Mouse (Mus musculus) brain, embryonic 14.5 days (tissue): Measurements from ENCODE around the gene St13. TPM values are rescaled to one million over a fixed set of nuclear protein-coding genes. Genes with fewer than 3 reads are reported as not detected.

ENCODE experiments used
- DNase-seq: peaks from one replicate; pipeline ENCODE4 v3.0.0-alpha.2; 2011; ENCODE audit warnings: low read depth
- CTCF ChIP-seq: fragments of 200-500 bp; IDR thresholded peaks from 2 replicates; pipeline ENCODE4 v1.5.1; 2012; ENCODE audit warnings: inconsistent platforms, mild to moderate bottlenecking, moderate library complexity, borderline replicate concordance; ENCODE audit not compliant: insufficient read depth, insufficient read length; ENCODE audit errors: extremely low read depth
- POLR2A ChIP-seq: fragments of 200-500 bp; IDR thresholded peaks from 2 replicates; pipeline ENCODE4 v1.6.1; 2012; ENCODE audit warnings: mild to moderate bottlenecking, inconsistent platforms, borderline replicate concordance; ENCODE audit not compliant: poor library complexity, insufficient read depth, insufficient read length, severe bottlenecking; ENCODE audit errors: extremely low read depth
- polyA plus RNA-seq: library from polyadenylated mRNA; depleted of rRNA; stranded (reverse); fragments of >200 nt; gene quantifications from 2 replicates; pipeline ENCODE4 v1.2.3, GENCODE M21; 2012; rRNA removed

St13 gene
- polyA plus RNA-seq, 1 experiment, result 79.0 TPM

DNA sequence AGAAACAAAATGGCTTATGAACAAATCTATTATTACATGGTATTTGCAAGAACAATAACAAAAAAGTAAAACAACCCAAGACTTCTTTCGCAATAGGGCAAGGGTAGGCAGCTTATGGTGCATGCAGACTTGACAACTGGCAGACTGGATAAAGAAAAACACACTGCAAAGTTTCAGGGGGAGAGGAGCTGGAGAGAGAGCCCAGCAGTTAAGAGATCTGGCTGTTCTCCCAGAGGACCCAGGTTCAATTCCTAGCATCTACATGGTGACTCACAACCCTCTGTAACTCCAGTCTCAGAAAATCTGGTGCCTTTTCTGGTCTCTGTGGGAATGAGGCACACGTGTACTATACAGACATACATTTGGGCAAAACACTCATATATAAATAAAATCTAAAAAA, 58.5 kb downstream of the St13 start:
- TF ChIP-seq POLR2A, result no peak
- TF ChIP-seq CTCF, result no peak
- DNase-seq, result no peak

DNA sequence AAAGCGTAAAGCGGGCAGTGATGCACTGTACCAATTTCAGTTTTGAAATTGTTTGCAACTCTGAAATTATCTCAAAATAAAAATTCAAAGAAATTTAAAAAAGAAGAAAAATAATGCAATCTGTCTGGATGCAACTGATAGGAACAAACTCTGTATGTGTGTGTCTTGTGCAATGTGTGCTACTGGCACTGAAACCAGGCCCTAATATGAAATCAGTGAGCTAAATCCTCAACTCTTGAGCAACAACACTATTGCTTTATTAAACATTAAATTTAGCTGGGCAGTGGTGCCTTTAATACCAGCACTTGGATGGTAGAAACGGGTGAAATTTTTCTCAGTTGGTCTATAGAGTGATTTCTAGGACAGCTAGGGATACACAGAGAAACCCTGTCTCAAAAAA, 60.7 kb downstream of the St13 start:
- TF ChIP-seq POLR2A (no peak), CTCF (no peak)
- no peak for DNase-seq

DNA sequence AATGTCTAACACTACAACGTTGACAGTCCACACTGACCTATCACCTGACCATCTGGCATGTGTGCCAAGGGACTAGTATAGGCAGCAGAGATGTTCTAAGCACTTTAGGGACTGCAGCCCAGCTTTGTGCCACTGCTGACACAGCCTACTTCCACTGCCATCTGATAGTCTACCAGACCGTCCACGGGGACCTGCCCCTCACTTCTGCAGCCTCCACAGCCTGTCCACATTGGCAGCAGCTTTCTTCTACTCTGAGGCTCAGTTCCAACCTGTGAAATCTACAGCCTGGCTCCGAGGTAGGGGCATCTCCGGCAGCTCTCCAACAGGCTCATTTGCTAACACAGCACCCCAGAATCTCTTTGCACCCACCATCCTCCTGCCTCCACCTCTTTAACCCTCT, 63.4 kb downstream of the St13 start:
- no peak for TF ChIP-seq CTCF
- TF ChIP-seq POLR2A, result no peak
- DNase-seq, result no peak

DNA sequence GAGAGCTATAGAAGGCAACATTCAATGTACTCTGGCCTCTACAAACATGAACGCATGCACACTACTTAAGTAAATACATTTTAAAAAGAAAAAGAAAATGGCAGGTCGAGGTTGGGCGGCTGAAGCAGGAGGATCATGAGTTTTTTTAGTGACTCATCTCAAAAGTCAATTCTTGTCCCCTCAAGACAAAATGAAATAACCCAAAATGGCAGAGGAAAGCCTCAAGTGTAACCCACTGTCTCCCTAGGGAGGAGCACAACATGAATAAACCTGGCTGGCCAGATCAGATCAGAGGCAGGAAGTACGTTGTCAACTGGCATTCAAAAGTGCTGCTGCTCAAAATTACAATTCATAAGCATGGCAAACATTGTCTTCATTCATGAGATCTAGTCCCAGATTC, 67.4 kb downstream of the St13 start:
- DNase-seq, result no peak
- TF ChIP-seq CTCF, result no peak
- TF ChIP-seq POLR2A, result no peak

DNA sequence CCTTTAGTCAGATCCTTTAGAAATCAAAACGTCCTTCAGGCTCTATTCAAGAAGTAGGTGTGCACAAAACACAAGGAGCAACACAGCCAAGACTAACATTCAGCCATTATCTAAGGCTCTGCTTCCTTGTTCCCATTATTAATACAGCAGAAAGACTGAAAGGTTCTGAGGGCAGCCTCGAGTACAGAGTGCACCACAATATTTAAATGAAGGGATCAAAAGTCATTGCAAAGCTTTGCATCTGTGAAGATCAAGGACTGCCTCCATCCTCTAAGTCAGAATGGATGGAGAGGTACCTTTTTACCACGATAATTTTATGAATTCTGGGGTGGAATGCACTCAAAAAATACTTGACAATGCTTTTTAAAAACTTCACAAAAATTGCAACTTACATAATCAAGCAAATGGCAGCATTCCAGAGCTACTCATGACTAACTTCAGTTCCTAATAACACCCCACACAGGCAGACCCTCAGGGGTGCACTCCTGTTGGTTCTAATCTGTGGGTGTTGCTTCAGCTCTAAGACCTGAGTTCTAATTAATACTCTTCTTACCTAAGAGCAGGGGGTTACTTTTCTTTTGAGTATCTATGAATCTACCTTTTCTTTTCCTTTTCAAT, 69.0 kb downstream of the St13 start:
- DNase-seq, result no peak
- no peak for TF ChIP-seq CTCF
- no peak for TF ChIP-seq POLR2A

DNA sequence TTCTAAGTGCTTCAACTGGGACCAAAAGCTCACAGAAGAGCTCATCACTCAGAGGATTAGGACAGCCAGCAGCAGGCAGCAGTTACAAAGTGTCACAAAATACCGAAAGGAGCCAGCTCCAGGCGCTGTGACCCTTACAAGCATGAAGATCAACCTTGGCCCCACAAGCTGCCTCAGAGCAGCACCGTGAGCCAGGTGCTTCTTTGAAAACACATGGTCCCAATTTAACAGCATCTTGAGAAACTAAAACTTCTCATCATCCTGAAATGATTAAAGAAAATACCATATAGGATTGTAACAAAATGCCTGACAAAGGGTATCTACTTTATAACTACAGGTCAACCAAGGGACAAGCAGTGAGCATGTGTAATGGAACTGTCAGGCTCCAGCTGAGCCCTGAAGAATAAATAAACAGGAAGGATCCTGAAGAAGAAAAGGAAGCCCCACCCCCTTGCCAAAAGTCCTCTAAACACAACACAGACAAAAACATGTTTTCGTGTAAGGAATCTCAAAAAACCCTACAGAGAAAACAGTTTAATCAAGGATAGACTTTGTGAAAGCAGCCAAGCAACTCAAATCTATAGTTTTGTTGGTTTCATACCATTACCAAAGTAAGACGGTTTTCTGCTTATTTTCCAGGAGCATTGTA, 70.0 kb downstream of the St13 start:
- no peak for DNase-seq
- TF ChIP-seq CTCF (no peak), POLR2A (no peak)

DNA sequence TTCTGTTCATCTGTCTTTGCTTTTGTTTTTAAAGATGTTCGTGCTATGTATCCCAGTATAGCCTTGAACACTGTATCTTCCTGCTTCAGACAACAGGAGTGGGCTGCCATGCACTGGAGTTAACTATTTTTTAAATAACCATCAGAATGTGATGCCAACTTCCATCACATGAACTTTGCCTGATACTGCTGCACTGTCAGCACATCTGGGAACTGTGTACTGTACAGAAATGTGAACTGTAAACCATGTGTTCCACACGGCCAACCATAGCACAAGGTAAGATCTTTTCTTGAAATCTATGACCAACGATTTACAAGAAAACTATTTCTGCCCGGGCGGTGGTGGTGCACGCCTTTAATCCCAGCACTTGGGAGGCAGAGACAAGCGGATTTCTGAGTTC, 72.4 kb downstream of the St13 start:
- no peak for TF ChIP-seq POLR2A
- TF ChIP-seq CTCF, result no peak
- no peak for DNase-seq

DNA sequence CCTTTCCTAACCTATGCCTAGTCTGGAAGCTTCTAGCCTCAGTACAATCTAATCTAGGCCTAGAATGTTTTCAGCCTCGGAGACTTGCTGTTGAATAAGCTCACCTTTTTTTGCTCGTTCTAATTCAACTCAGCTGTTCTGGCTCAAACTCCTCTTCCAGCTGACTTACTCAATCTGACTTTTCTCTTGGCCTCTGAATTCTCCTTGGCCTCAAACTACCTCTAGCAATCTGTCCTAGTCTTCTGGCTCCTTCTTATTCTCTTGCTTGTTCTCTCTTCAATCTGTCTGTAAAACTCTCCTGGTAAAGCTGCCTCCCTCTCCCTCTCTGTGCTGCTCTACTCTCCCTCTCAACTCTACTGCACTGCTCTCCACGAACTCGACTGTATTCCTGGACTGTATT, 74.9 kb downstream of the St13 start:
- DNase-seq, result no peak
- TF ChIP-seq CTCF (no peak), POLR2A (no peak)

DNA sequence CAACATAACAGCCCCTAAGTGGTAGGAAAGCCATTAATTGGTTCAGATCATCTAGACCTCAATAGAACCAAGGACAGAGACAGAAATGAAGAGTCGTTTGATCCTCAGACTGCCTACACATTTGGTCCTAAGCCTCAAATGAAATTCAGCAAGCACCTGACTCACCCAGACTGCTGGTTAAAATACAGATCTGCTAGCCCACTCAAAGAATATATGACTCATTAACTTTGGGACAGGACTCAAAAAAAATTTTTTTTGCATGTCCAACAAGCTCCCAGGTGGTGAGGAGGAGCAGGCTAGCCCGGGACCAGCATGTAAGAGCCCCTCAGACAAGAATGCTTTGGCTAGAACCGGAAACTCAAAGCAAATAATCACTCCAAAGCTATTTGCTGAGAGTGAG, 79.7 kb downstream of the St13 start:
- TF ChIP-seq CTCF (no peak), POLR2A (no peak)
- no peak for DNase-seq

DNA sequence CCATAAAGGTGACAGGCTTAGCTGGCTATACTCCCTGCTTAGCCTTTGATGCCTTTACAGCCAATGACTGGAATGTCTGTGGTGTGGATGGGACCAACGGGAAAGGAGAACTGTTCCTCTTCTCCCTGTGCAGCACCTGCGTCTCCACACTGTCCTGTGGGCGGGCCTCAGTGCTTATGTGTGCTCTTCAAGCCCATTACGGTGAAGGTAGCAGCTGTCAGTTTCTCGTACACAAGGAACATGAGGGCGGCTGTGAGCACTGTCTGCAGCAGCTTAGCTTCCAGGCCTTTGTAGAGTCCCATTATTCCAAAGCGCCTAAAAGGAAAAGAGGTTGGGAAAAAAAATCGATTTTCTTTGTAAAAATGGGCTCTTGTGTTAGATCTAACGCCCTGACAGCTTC, 80.4 kb downstream of the St13 start:
- peak; percentile 25 for DNase-seq

DNA sequence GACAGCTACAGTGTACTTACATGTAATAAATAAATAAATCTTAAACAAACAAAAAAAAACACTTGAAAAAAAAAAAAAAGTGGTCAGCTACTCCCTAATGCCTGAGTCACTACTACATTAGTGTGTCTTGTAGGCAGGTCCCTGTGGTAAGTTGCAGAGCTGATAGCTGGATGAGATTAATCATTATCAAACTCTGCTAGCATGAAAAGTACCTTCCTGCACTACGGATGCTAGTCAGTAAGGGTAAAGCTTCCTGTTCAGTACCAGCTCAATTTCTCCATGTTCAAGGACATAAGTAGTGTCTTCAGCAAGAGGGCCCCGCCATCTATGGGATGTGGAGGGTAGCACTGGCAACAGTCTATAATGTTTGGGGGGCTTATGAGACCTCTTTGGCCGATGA, 85.9 kb downstream of the St13 start:
- no peak for TF ChIP-seq CTCF
- no peak for TF ChIP-seq POLR2A
- DNase-seq, result no peak

More for the DNA sequence above, 80.4 kb downstream of the St13 start:
- TF ChIP-seq CTCF (no peak), POLR2A (no peak)

Other genes starting within 250 kb of the St13 start
- 20.5 and 42.8 TPM in 2 replicates for gene Mrtfa, start 209.3 kb downstream of the St13 start, polyA plus RNA-seq
- gene Mchr1, start 164.6 kb downstream of the St13 start, polyA plus RNA-seq, result 3.1 and 3.3 TPM in 2 replicates
- 98.1 and 112 TPM in 2 replicates for gene Slc25a17, start 39.3 kb downstream of the St13 start, polyA plus RNA-seq
- gene Xpnpep3, start 61 bp upstream of the St13 start, polyA plus RNA-seq, result 8.7 and 9.8 TPM in 2 replicates
- not detected in 2 replicates for gene Dnajb7, start 8.2 kb upstream of the St13 start, polyA plus RNA-seq
- gene Rbx1, start 66.2 kb upstream of the St13 start, polyA plus RNA-seq, result 197 and 215 TPM in 2 replicates
- gene Ep300, start 185.3 kb upstream of the St13 start, polyA plus RNA-seq, result 33.5 and 64.0 TPM in 2 replicates